Mouse (Mus musculus) ES-E14 (cell line): ENCODE data around the gene Flot1. TPM values are rescaled to one million over a fixed set of nuclear protein-coding genes. Genes with fewer than 3 reads are reported as not detected.

Experiments
- DNase-seq: peaks from one replicate; pipeline ENCODE4 v3.0.0-alpha.2; 2013; ENCODE audit warnings: low read depth, low spot score
- H3K27ac ChIP-seq: 2 replicates; pipeline ENCODE4 v1.5.1; 2012; ENCODE audit warnings: low read depth, mild to moderate bottlenecking, low read length, moderate library complexity, mixed read lengths; ENCODE audit not compliant: poor library complexity, insufficient read depth, severe bottlenecking
- H3K36me3 ChIP-seq: 2 replicates; pipeline ENCODE4 v1.6.1; 2012; ENCODE audit warnings: mild to moderate bottlenecking, low read length, moderate library complexity, mixed read lengths; ENCODE audit not compliant: control insufficient read depth, poor library complexity, insufficient read depth, severe bottlenecking
- H3K4me1 ChIP-seq, 2 experiments: fragments of 150-350 bp in 1 of 2; sonication (generic) in 1 of 2; 2 replicates each; pipeline ENCODE4 v1.6.1; 2012; ENCODE audit warnings: low read length in 2 of 2, mild to moderate bottlenecking in 1 of 2, mixed read lengths in 1 of 2; ENCODE audit not compliant: control insufficient read depth in 2 of 2, insufficient read depth in 2 of 2, poor library complexity in 1 of 2
- H3K4me3 ChIP-seq, 2 experiments: fragments of 150-350 bp in 1 of 2; sonication (generic) in 1 of 2; 2 replicates each; pipeline ENCODE4 v1.5.1; 2012; ENCODE audit warnings: low read length in 2 of 2, low read depth in 1 of 2, mild to moderate bottlenecking in 1 of 2, mixed read lengths in 1 of 2; ENCODE audit not compliant: insufficient read depth in 1 of 2, poor library complexity in 1 of 2, severe bottlenecking in 1 of 2
- H3K9ac ChIP-seq: 2 replicates; pipeline ENCODE4 v1.6.1; 2012; ENCODE audit warnings: low read depth, mild to moderate bottlenecking, low read length, mixed read lengths; ENCODE audit not compliant: poor library complexity, insufficient read depth, severe bottlenecking
- H3K9me3 ChIP-seq: fragments of 150-350 bp; sonication (generic); 2 replicates; pipeline ENCODE4 v1.6.1; 2012; ENCODE audit warnings: low read depth, mild to moderate bottlenecking, low read length; ENCODE audit not compliant: control insufficient read depth, insufficient read depth
- CHD2 ChIP-seq: IDR thresholded peaks from 2 replicates; pipeline ENCODE4 v1.6.1; 2014; ENCODE audit warnings: mild to moderate bottlenecking, low read depth, low read length, inconsistent platforms
- HCFC1 ChIP-seq: IDR thresholded peaks from 2 replicates; pipeline ENCODE4 v1.6.1; 2012; ENCODE audit warnings: low read length, inconsistent platforms, borderline replicate concordance; ENCODE audit not compliant: insufficient read depth
- MAFK ChIP-seq: IDR thresholded peaks from 2 replicates; pipeline ENCODE4 v1.6.1; 2014; ENCODE audit warnings: mild to moderate bottlenecking, low read depth, low read length, inconsistent platforms; ENCODE audit not compliant: insufficient read depth
- ZC3H11A ChIP-seq: IDR thresholded peaks from 2 replicates; pipeline ENCODE4 v1.6.1; 2012; ENCODE audit warnings: low read depth, mild to moderate bottlenecking, inconsistent platforms, low read length, borderline replicate concordance
- ZNF384 ChIP-seq: IDR thresholded peaks from 2 replicates; pipeline ENCODE4 v1.6.1; 2012; ENCODE audit warnings: low read depth, low read length, inconsistent platforms
- in situ Hi-C, 2 experiments: fragments of 600-800 bp; cut with MboI; formaldehyde crosslinking; loops; one replicate each; pipeline ENCODE4 v1.15.1; 2025; ENCODE audit warnings: low sequenced_read_pairs in 2 of 2, inconsistent platforms in 1 of 2; ENCODE audit not compliant: unreplicated experiment in 2 of 2
- total RNA-seq: library from RNA; depleted of rRNA; stranded (reverse); fragments of 300-350 nt; gene quantifications from 2 replicates; pipeline ENCODE4 v1.2.3, GENCODE M21; 2012

The Flot1 gene
- total RNA-seq, 1 experiment: 34.6 TPM

- H3K4me1 ChIP-seq: peaks cover 4 to 12% of the 10 kb centered on the region in 2 experiments; a peak in 3 of 4 replicates
- no peak for TF ChIP-seq CHD2
- no peak for TF ChIP-seq MAFK
- TF ChIP-seq ZNF384: no peak
- no peak for TF ChIP-seq ZC3H11A
- no peak for TF ChIP-seq HCFC1
- no peak overlapping the region for H3K4me3 ChIP-seq
- no peak overlapping the region for H3K27ac ChIP-seq
- H3K9ac ChIP-seq: no peak overlapping the region
- H3K36me3 ChIP-seq: no peaks in the 10 kb centered on the region
- H3K9me3 ChIP-seq: no peaks in the 10 kb centered on the region
- DNase-seq: no peak
- in situ Hi-C loops: no loop called here
These were observed 6.3 kb upstream of the Flot1 start for GRCm38 (mm10) chr17:35816686-35817085.

- no peak overlapping the region for H3K27ac ChIP-seq
- no peak overlapping the region for H3K4me3 ChIP-seq
- DNase-seq: no peak
- TF ChIP-seq CHD2 (no peak), HCFC1 (no peak), MAFK (no peak), ZNF384 (no peak), ZC3H11A (no peak)
- peaks cover 4 to 12% of the 10 kb centered on the region in 2 experiments; a peak in 3 of 4 replicates for H3K4me1 ChIP-seq
- no peak overlapping the region for H3K9ac ChIP-seq
- no peaks in the 10 kb centered on the region for H3K9me3 ChIP-seq
- in situ Hi-C loops: no loop called here
- no peaks in the 10 kb centered on the region for H3K36me3 ChIP-seq
These were observed 5.8 kb upstream of the Flot1 start for GRCm38 (mm10) chr17:35817226-35817625.

DNA sequence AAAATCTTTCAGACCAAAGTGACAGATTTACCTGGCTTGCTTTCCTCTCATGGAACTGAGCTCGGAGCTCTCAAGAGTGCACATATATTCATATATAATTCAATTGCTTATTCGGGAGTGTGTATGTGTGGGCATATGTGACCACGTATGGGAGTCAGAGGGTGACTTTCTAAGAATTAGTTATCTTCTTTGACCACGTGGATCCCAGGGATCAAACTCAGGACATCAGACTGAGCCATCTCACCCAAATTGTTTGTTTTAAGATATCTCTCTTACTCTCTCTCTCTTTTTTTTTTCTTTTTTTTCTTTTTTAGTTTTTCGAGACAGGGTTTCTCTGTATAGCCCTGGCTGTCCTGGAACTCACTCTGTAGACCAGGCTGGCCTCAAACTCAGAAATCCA lies 2.9 kb upstream of the Flot1 start:
- no peak overlapping the region for H3K9ac ChIP-seq
- no peaks in the 10 kb centered on the region for H3K36me3 ChIP-seq
- TF ChIP-seq ZC3H11A: no peak
- no peak for TF ChIP-seq MAFK
- no peak for TF ChIP-seq CHD2
- no peak for TF ChIP-seq ZNF384
- TF ChIP-seq HCFC1: no peak
- H3K4me3 ChIP-seq: no peak overlapping the region
- no peak for DNase-seq
- in situ Hi-C loops: no loop called here
- no peaks in the 10 kb centered on the region for H3K9me3 ChIP-seq
- H3K4me1 ChIP-seq: peaks cover 4 to 8% of the 10 kb centered on the region in 2 experiments; a peak in 2 of 4 replicates
- H3K27ac ChIP-seq: no peak overlapping the region

GRCm38 (mm10) chr17:35821439-35822430 lies 1.3 kb upstream of the Flot1 start, which contains the start of gene Ier3:
Gene Ier3, plus strand, starts transcription at chr17:35821684.
- Histone ChIP-seq H3K4me3 (peak within 1 kb of the TSS; percentile 71 to 77), H3K36me3 (peaks cover 8% of the 10 kb centered on the region), H3K9ac (peak within 1 kb of the TSS; percentile 68), H3K4me1 (peaks cover 4 to 8% of the 10 kb centered on the region in 2 experiments; a peak in 2 of 4 replicates), H3K9me3 (no peaks in the 10 kb centered on the region), H3K27ac (no peak within 1 kb of the TSS)
- peak; percentile 78 for DNase-seq
- in situ Hi-C loops: no loop called here
- TF ChIP-seq ZNF384: no peak
- TF ChIP-seq HCFC1: peak; percentile 55; the same call in 1 of the 2 replicates
